Mouse (Mus musculus): Measurements from ENCODE around the gene Mrpl58.

GRCm38 (mm10) chr11:115419531-115420237 is 16.1 kb downstream of the Mrpl58 start, which contains the start of the genes Atp5h and Kctd2:
- TF ChIP-seq TAL1 (IDR thresholded peaks at IDR 0.05; ENCODE audit: low read length) (no peak), GATA1 (IDR thresholded peaks at IDR 0.05; ENCODE audit: low read length) (no peak)

All from erythroblast, embryonic 14.5 days (primary cell).